Mouse (Mus musculus): ENCODE measurements around the gene Lgals7.
A peak's percentile ranks its signal among the peaks of the same experiment; 100 is the strongest.

Gene Lgals7

GRCm38 (mm10) chr7:28863540-28863939 is at the start of gene Lgals7:
Gene Lgals7 (plus strand): TSS chr7:28863853.
- no peak for DNase-seq

- DNase-seq = no peak
These were observed 49.2 kb upstream of the Lgals7 start for GRCm38 (mm10) chr7:28814306-28815034.

- no peak for DNase-seq
These were observed 48.4 kb upstream of the Lgals7 start for GRCm38 (mm10) chr7:28815230-28815629.

- no peak for DNase-seq
These were observed 47.5 kb upstream of the Lgals7 start for GRCm38 (mm10) chr7:28816201-28816600.

GRCm38 (mm10) chr7:28816920-28817319 is 46.7 kb upstream of the Lgals7 start:
- no peak for DNase-seq

GRCm38 (mm10) chr7:28817524-28817923 is 46.1 kb upstream of the Lgals7 start:
- no peak for DNase-seq

GRCm38 (mm10) chr7:28817957-28818356 is 45.7 kb upstream of the Lgals7 start:
- DNase-seq = no peak

- no peak for DNase-seq
These were observed 45.2 kb upstream of the Lgals7 start for GRCm38 (mm10) chr7:28818436-28818835.

- DNase-seq = no peak
These were observed 44.7 kb upstream of the Lgals7 start for GRCm38 (mm10) chr7:28818861-28819452.

- no peak for DNase-seq
These were observed 44.1 kb upstream of the Lgals7 start for GRCm38 (mm10) chr7:28819571-28819970.

GRCm38 (mm10) chr7:28820358-28821260 is 43.0 kb upstream of the Lgals7 start:
- peak; percentile 64 for DNase-seq

GRCm38 (mm10) chr7:28821261-28821831 is 42.3 kb upstream of the Lgals7 start:
- DNase-seq = no peak

GRCm38 (mm10) chr7:28822556-28822955 is 41.1 kb upstream of the Lgals7 start:
- DNase-seq = no peak

- DNase-seq = no peak
These were observed 40.4 kb upstream of the Lgals7 start for GRCm38 (mm10) chr7:28822993-28823903.

- no peak for DNase-seq
These were observed 39.7 kb upstream of the Lgals7 start for GRCm38 (mm10) chr7:28823932-28824331.

- peak; percentile 97 for DNase-seq
These were observed 38.5 kb upstream of the Lgals7 start, which contains the start of gene Ech1 for GRCm38 (mm10) chr7:28824941-28825685. Gene Ech1 (plus strand): TSS chr7:28825217.

- peak; percentile 61 for DNase-seq
These were observed 37.8 kb upstream of the Lgals7 start for GRCm38 (mm10) chr7:28825686-28826401.

- no peak for DNase-seq
These were observed 37.3 kb upstream of the Lgals7 start for GRCm38 (mm10) chr7:28826402-28826772.

GRCm38 (mm10) chr7:28827338-28827737 is 36.3 kb upstream of the Lgals7 start:
- DNase-seq = peak; percentile 65

GRCm38 (mm10) chr7:28829821-28830220 is 33.8 kb upstream of the Lgals7 start:
- DNase-seq = peak; percentile 62

GRCm38 (mm10) chr7:28830981-28831380 is 32.7 kb upstream of the Lgals7 start:
- DNase-seq = no peak
